Mouse (Mus musculus): ENCODE results near the gene Kat14. TPM values are rescaled to one million over a fixed set of nuclear protein-coding genes. Genes with fewer than 3 reads are reported as not detected.

Gene Kat14
- 19.1 and 21.9 TPM in 2 replicates for polyA plus RNA-seq (2015; fragmentation: Nextera tagmentation; extraction: Ambion mirVana)

- Histone ChIP-seq H3K9me3 (ENCODE audit: low read length) (no peaks in the 10 kb centered on the region), H3K27ac (ENCODE audit: low read length) (peak within 1 kb of the TSS; percentile 92), H3K4me1 (ENCODE audit: insufficient read depth, low read depth, low read length) (peaks cover 5% of the 10 kb centered on the region), H3K4me2 (replicated peaks; ENCODE audit: low read depth, low read length) (peak within 1 kb of the TSS; percentile 70), H3K36me3 (ENCODE audit: insufficient read depth, low read length) (peaks cover 4% of the 10 kb centered on the region; the same call in 1 of the 2 replicates), H3K9ac (replicated peaks; ENCODE audit: low read depth) (peak within 1 kb of the TSS; percentile 76), H3K27me3 (replicated peaks; ENCODE audit: insufficient read depth, low read length) (no peaks in the 10 kb centered on the region), H3K4me3 (ENCODE audit: low read depth, low read length) (peak within 1 kb of the TSS; percentile 84)
- ATAC-seq = peak; percentile 96
- 5% methylated on average over 38 of the region's 38 CpGs for WGBS
- DNase-seq (ENCODE audit: low spot score) = peak; percentile 98
- 0 out of 2 replicates have a peak, but pooled peaks have one; percentile 45 for TF ChIP-seq EP300 (IDR thresholded peaks at IDR 0.05)
- TF ChIP-seq CTCF (IDR thresholded peaks at IDR 0.05) = peak; percentile 6; the same call in 1 of the 2 replicates
Observed at GRCm38 (mm10) chr2:144368400-144369019, at the start of gene Kat14, which contains the start of gene Pet117. Gene Kat14, plus strand, starts transcription at chr2:144368983. Gene Pet117, plus strand, starts transcription at chr2:144368996.

- Histone ChIP-seq H3K27me3 (replicated peaks; ENCODE audit: insufficient read depth, low read length) (no peaks in the 10 kb centered on the region), H3K36me3 (ENCODE audit: insufficient read depth, low read length) (no peaks in the 10 kb centered on the region), H3K9me3 (ENCODE audit: low read length) (no peaks in the 10 kb centered on the region), H3K4me2 (replicated peaks; ENCODE audit: low read depth, low read length) (no peak overlapping the region), H3K4me3 (ENCODE audit: low read depth, low read length) (no peak overlapping the region), H3K4me1 (ENCODE audit: insufficient read depth, low read depth, low read length) (no peaks in the 10 kb centered on the region), H3K27ac (ENCODE audit: low read length) (no peak overlapping the region), H3K9ac (replicated peaks; ENCODE audit: low read depth) (no peak overlapping the region)
- TF ChIP-seq CTCF (IDR thresholded peaks at IDR 0.05) (no peak), EP300 (IDR thresholded peaks at IDR 0.05) (no peak)
- DNase-seq (ENCODE audit: low spot score) (no peak), ATAC-seq (no peak)
- 62% methylated on average over 3 of the region's 3 CpGs for WGBS
Observed at GRCm38 (mm10) chr2:144324218-144324617, 44.6 kb upstream of the Kat14 start.

- H3K9me3 ChIP-seq (ENCODE audit: low read length) = no peaks in the 10 kb centered on the region
- peaks cover 27% of the 10 kb centered on the region for H3K27me3 ChIP-seq (replicated peaks; ENCODE audit: insufficient read depth, low read length)
- H3K9ac ChIP-seq (replicated peaks; ENCODE audit: low read depth) = no peak overlapping the region
- DNase-seq (ENCODE audit: low spot score) (no peak), ATAC-seq (no peak)
- 3% methylated on average over 7 of the region's 10 CpGs for WGBS
- TF ChIP-seq CTCF (IDR thresholded peaks at IDR 0.05) (no peak), EP300 (IDR thresholded peaks at IDR 0.05) (no peak)
- H3K27ac ChIP-seq (ENCODE audit: low read length) = no peak overlapping the region
- no peak overlapping the region for H3K4me3 ChIP-seq (ENCODE audit: low read depth, low read length)
- H3K36me3 ChIP-seq (ENCODE audit: insufficient read depth, low read length) = no peaks in the 10 kb centered on the region
- peaks cover 5% of the 10 kb centered on the region; the same call in 1 of the 2 replicates for H3K4me1 ChIP-seq (ENCODE audit: insufficient read depth, low read depth, low read length)
- H3K4me2 ChIP-seq (replicated peaks; ENCODE audit: low read depth, low read length) = peak overlapping the region; percentile 96
Observed at GRCm38 (mm10) chr2:144329451-144329850, 39.3 kb upstream of the Kat14 start.

GRCm38 (mm10) chr2:144329937-144330336, 38.8 kb upstream of the Kat14 start:
- H3K27me3 ChIP-seq (replicated peaks; ENCODE audit: insufficient read depth, low read length) = peaks cover 27% of the 10 kb centered on the region
- H3K4me3 ChIP-seq (ENCODE audit: low read depth, low read length) = peak overlapping the region; percentile 63; the same call in 1 of the 2 replicates
- ATAC-seq (no peak), DNase-seq (ENCODE audit: low spot score) (no peak)
- H3K9me3 ChIP-seq (ENCODE audit: low read length) = no peaks in the 10 kb centered on the region
- peaks cover 5% of the 10 kb centered on the region; the same call in 1 of the 2 replicates for H3K4me1 ChIP-seq (ENCODE audit: insufficient read depth, low read depth, low read length)
- no peaks in the 10 kb centered on the region for H3K36me3 ChIP-seq (ENCODE audit: insufficient read depth, low read length)
- H3K4me2 ChIP-seq (replicated peaks; ENCODE audit: low read depth, low read length) = peak overlapping the region; percentile 96
- no peak overlapping the region for H3K27ac ChIP-seq (ENCODE audit: low read length)
- no peak for TF ChIP-seq EP300 (IDR thresholded peaks at IDR 0.05)
- TF ChIP-seq CTCF (IDR thresholded peaks at IDR 0.05) = no peak
- H3K9ac ChIP-seq (replicated peaks; ENCODE audit: low read depth) = no peak overlapping the region
- WGBS = 4% methylated on average over 10 of the region's 10 CpGs

GRCm38 (mm10) chr2:144330352-144330959, 38.3 kb upstream of the Kat14 start:
- Histone ChIP-seq H3K36me3 (ENCODE audit: insufficient read depth, low read length) (no peaks in the 10 kb centered on the region), H3K9me3 (ENCODE audit: low read length) (no peaks in the 10 kb centered on the region), H3K27me3 (replicated peaks; ENCODE audit: insufficient read depth, low read length) (peaks cover 27% of the 10 kb centered on the region), H3K4me2 (replicated peaks; ENCODE audit: low read depth, low read length) (peak overlapping the region; percentile 96), H3K4me3 (ENCODE audit: low read depth, low read length) (peak overlapping the region; percentile 63), H3K9ac (replicated peaks; ENCODE audit: low read depth) (peak overlapping the region; percentile 32; the same call in 1 of the 2 replicates), H3K27ac (ENCODE audit: low read length) (no peak overlapping the region), H3K4me1 (ENCODE audit: insufficient read depth, low read depth, low read length) (peaks cover 5% of the 10 kb centered on the region; the same call in 1 of the 2 replicates)
- DNase-seq (ENCODE audit: low spot score) (peak; percentile 21), ATAC-seq (peak; percentile 61)
- WGBS = 2% methylated on average over 40 of the region's 41 CpGs
- TF ChIP-seq CTCF (IDR thresholded peaks at IDR 0.05) (no peak), EP300 (IDR thresholded peaks at IDR 0.05) (no peak)

- Histone ChIP-seq H3K4me2 (replicated peaks; ENCODE audit: low read depth, low read length) (peak overlapping the region; percentile 96), H3K27me3 (replicated peaks; ENCODE audit: insufficient read depth, low read length) (peaks cover 27% of the 10 kb centered on the region), H3K9me3 (ENCODE audit: low read length) (no peaks in the 10 kb centered on the region), H3K27ac (ENCODE audit: low read length) (0 out of 2 replicates have a peak overlapping the region, but pooled peaks have one; percentile 26), H3K9ac (replicated peaks; ENCODE audit: low read depth) (peak overlapping the region; percentile 32; the same call in 1 of the 2 replicates), H3K4me3 (ENCODE audit: low read depth, low read length) (peak overlapping the region; percentile 63), H3K36me3 (ENCODE audit: insufficient read depth, low read length) (no peaks in the 10 kb centered on the region), H3K4me1 (ENCODE audit: insufficient read depth, low read depth, low read length) (peaks cover 5% of the 10 kb centered on the region; the same call in 1 of the 2 replicates)
- peak; percentile 32 for DNase-seq (ENCODE audit: low spot score)
- TF ChIP-seq EP300 (IDR thresholded peaks at IDR 0.05) = no peak
- ATAC-seq = peak; percentile 60
- WGBS = under 1% methylated on average over 28 of the region's 50 CpGs
Observed at GRCm38 (mm10) chr2:144330960-144331371, 37.8 kb upstream of the Kat14 start.

All from lung, postnatal 0 days (tissue).